Mouse (Mus musculus) lung, embryonic 14.5 days (tissue): ENCODE measurements around the gene Tiam2. TPM values are rescaled to one million over a fixed set of nuclear protein-coding genes. Genes with fewer than 3 reads are reported as not detected.

Source experiments
- ATAC-seq: fragments of 200-750 bp; cut with Nextera tagmentation; 2 replicates; pipeline ENCODE4 v1.8.0; 2017; ENCODE audit warnings: mild to moderate bottlenecking, moderate TSS enrichment, moderate library complexity; ENCODE audit not compliant: insufficient read depth
- DNase-seq: peaks from one replicate; pipeline ENCODE4 v3.0.0-alpha.2; 2015
- H3K27ac ChIP-seq: fragments of 300-500 bp; sonication (generic); 2 replicates; pipeline ENCODE4 v1.5.1; 2014; ENCODE audit warnings: low read depth, mild to moderate bottlenecking, moderate library complexity
- H3K27me3 ChIP-seq: fragments of 300-500 bp; sonication (generic); 2 replicates; pipeline ENCODE4 v1.6.1; 2014; ENCODE audit warnings: low read length, control low read depth; ENCODE audit not compliant: insufficient read depth
- H3K36me3 ChIP-seq: fragments of 300-500 bp; sonication (generic); 2 replicates; pipeline ENCODE4 v1.6.1; 2014; ENCODE audit warnings: control low read depth; ENCODE audit not compliant: insufficient read depth
- H3K4me1 ChIP-seq: fragments of 300-500 bp; sonication (generic); 2 replicates; pipeline ENCODE4 v1.6.1; 2014; ENCODE audit warnings: antibody characterized with exemption, control low read depth; ENCODE audit not compliant: insufficient read depth
- H3K4me2 ChIP-seq: fragments of 300-500 bp; sonication (generic); 2 replicates; pipeline ENCODE4 v1.6.1; 2014; ENCODE audit warnings: mild to moderate bottlenecking
- H3K4me3 ChIP-seq: fragments of 300-500 bp; sonication (generic); 2 replicates; pipeline ENCODE4 v1.5.1; 2014; ENCODE audit warnings: low read depth, low read length
- H3K9ac ChIP-seq: fragments of 300-500 bp; sonication (generic); 2 replicates; pipeline ENCODE4 v1.6.1; 2014
- H3K9me3 ChIP-seq: fragments of 300-500 bp; sonication (generic); 2 replicates; pipeline ENCODE4 v1.6.1; 2016; ENCODE audit warnings: low read depth, low read length, control low read depth
- CTCF ChIP-seq: IDR thresholded peaks from 2 replicates; pipeline ENCODE4 v1.5.1; 2016; ENCODE audit warnings: antibody characterized with exemption, low read depth
- WGBS: fragments of 180-500 bp; shearing (Covaris S2); extraction: QIAGEN DNeasy Blood & Tissue Kit; methylation state at CpG from one replicate; pipeline ENCODE4 v1.1.7; 2014; 5-methylcytosine and 5-hydroxymethylcytosine counted together
- polyA plus RNA-seq: library from polyadenylated mRNA; unstranded; fragments of >200 nt; fragmentation: Nextera tagmentation; extraction: Ambion mirVana; gene quantifications from 2 replicates; pipeline ENCODE4 v1.2.1, GENCODE M21; 2014

The Tiam2 gene
- polyA plus RNA-seq, 1 experiment from 2014 or later = 7.3 TPM

GRCm38 (mm10) chr17:3396881-3397281 is 70.5 kb downstream of the Tiam2 start:
- no peak overlapping the region for H3K27ac ChIP-seq
- H3K4me2 ChIP-seq = no peak overlapping the region
- no peak for TF ChIP-seq CTCF
- no peaks in the 10 kb centered on the region for H3K36me3 ChIP-seq
- no peak overlapping the region for H3K9ac ChIP-seq
- ATAC-seq (no peak), DNase-seq (no peak)
- 70% methylated on average over 12 of the region's 12 CpGs for WGBS
- no peaks in the 10 kb centered on the region for H3K9me3 ChIP-seq
- no peak overlapping the region for H3K4me3 ChIP-seq
- H3K4me1 ChIP-seq = no peaks in the 10 kb centered on the region
- H3K27me3 ChIP-seq = no peaks in the 10 kb centered on the region

GRCm38 (mm10) chr17:3397836-3398235 is 71.5 kb downstream of the Tiam2 start:
- H3K9me3 ChIP-seq = no peaks in the 10 kb centered on the region
- DNase-seq (no peak), ATAC-seq (no peak)
- H3K9ac ChIP-seq = no peak overlapping the region
- no peak overlapping the region for H3K4me2 ChIP-seq
- no peaks in the 10 kb centered on the region for H3K4me1 ChIP-seq
- no peak overlapping the region for H3K27ac ChIP-seq
- no peak for TF ChIP-seq CTCF
- WGBS = 50% methylated on average over 5 of the region's 5 CpGs
- H3K27me3 ChIP-seq = no peaks in the 10 kb centered on the region
- no peaks in the 10 kb centered on the region for H3K36me3 ChIP-seq
- H3K4me3 ChIP-seq = no peak overlapping the region

GRCm38 (mm10) chr17:3405350-3406073 is 79.1 kb downstream of the Tiam2 start:
- H3K4me3 ChIP-seq = no peak overlapping the region
- TF ChIP-seq CTCF = no peak
- no peak overlapping the region for H3K9ac ChIP-seq
- no peaks in the 10 kb centered on the region for H3K36me3 ChIP-seq
- H3K27me3 ChIP-seq = no peaks in the 10 kb centered on the region
- H3K9me3 ChIP-seq = no peaks in the 10 kb centered on the region
- no peaks in the 10 kb centered on the region for H3K4me1 ChIP-seq
- no peak overlapping the region for H3K4me2 ChIP-seq
- H3K27ac ChIP-seq = no peak overlapping the region
- ATAC-seq = no peak
- WGBS = 70% methylated on average over 9 of the region's 9 CpGs
- DNase-seq = no peak

- Histone ChIP-seq H3K4me3 (no peak overlapping the region), H3K36me3 (no peaks in the 10 kb centered on the region), H3K4me2 (no peak overlapping the region), H3K9ac (no peak overlapping the region), H3K27ac (no peak overlapping the region), H3K9me3 (no peaks in the 10 kb centered on the region), H3K27me3 (no peaks in the 10 kb centered on the region), H3K4me1 (no peaks in the 10 kb centered on the region)
- no peak for ATAC-seq
- 19% methylated on average over 1 of the region's 1 CpGs for WGBS
- DNase-seq = no peak
- TF ChIP-seq CTCF = no peak
Measured at GRCm38 (mm10) chr17:3407051-3407450, 80.7 kb downstream of the Tiam2 start.

GRCm38 (mm10) chr17:3410307-3410706 is 83.9 kb downstream of the Tiam2 start:
- no peaks in the 10 kb centered on the region for H3K9me3 ChIP-seq

GRCm38 (mm10) chr17:3412771-3413170 is 86.4 kb downstream of the Tiam2 start:
- Histone ChIP-seq H3K9ac (no peak overlapping the region), H3K9me3 (no peaks in the 10 kb centered on the region), H3K4me3 (no peak overlapping the region), H3K4me2 (no peak overlapping the region), H3K27me3 (no peaks in the 10 kb centered on the region), H3K36me3 (no peaks in the 10 kb centered on the region), H3K4me1 (no peaks in the 10 kb centered on the region), H3K27ac (no peak overlapping the region)
- 92% methylated on average over 4 of the region's 4 CpGs for WGBS
- DNase-seq (no peak), ATAC-seq (no peak)
- no peak for TF ChIP-seq CTCF

More at GRCm38 (mm10) chr17:3410307-3410706, 83.9 kb downstream of the Tiam2 start:
- no peak for DNase-seq
- Histone ChIP-seq H3K27me3 (no peaks in the 10 kb centered on the region), H3K9ac (no peak overlapping the region), H3K4me1 (no peaks in the 10 kb centered on the region), H3K4me2 (no peak overlapping the region), H3K36me3 (no peaks in the 10 kb centered on the region), H3K27ac (no peak overlapping the region), H3K4me3 (no peak overlapping the region)
- no peak for TF ChIP-seq CTCF
- 55% methylated on average over 2 of the region's 2 CpGs for WGBS
- no peak for ATAC-seq

- peak; percentile 62 for DNase-seq
- 56% methylated on average over 3 of the region's 3 CpGs for WGBS
- no peak for ATAC-seq
Measured at GRCm38 (mm10) chr17:3415580-3415979, 89.2 kb downstream of the Tiam2 start.

GRCm38 (mm10) chr17:3416401-3416800 is 90.0 kb downstream of the Tiam2 start:
- no peaks in the 10 kb centered on the region for H3K27me3 ChIP-seq
- TF ChIP-seq CTCF = no peak
- no peaks in the 10 kb centered on the region for H3K9me3 ChIP-seq
- H3K36me3 ChIP-seq = no peaks in the 10 kb centered on the region
- no peak overlapping the region for H3K27ac ChIP-seq
- DNase-seq = no peak
- H3K4me2 ChIP-seq = no peak overlapping the region
- ATAC-seq = no peak
- no peak overlapping the region for H3K9ac ChIP-seq
- H3K4me1 ChIP-seq = no peaks in the 10 kb centered on the region
- H3K4me3 ChIP-seq = no peak overlapping the region
- WGBS = 51% methylated on average over 3 of the region's 3 CpGs

More at GRCm38 (mm10) chr17:3415580-3415979, 89.2 kb downstream of the Tiam2 start:
- Histone ChIP-seq H3K4me3 (no peak overlapping the region), H3K27ac (no peak overlapping the region), H3K9ac (no peak overlapping the region), H3K4me1 (no peaks in the 10 kb centered on the region), H3K9me3 (no peaks in the 10 kb centered on the region), H3K27me3 (no peaks in the 10 kb centered on the region), H3K36me3 (no peaks in the 10 kb centered on the region), H3K4me2 (no peak overlapping the region)
- TF ChIP-seq CTCF = no peak
